Mouse (Mus musculus): Measurements from ENCODE around the gene E130208F15Rik. TPM values are rescaled to one million over a fixed set of nuclear protein-coding genes. Genes with fewer than 3 reads are reported as not detected.

E130208F15Rik gene
- polyA plus RNA-seq, 1 experiment from 2014 or later, result not detected

DNA sequence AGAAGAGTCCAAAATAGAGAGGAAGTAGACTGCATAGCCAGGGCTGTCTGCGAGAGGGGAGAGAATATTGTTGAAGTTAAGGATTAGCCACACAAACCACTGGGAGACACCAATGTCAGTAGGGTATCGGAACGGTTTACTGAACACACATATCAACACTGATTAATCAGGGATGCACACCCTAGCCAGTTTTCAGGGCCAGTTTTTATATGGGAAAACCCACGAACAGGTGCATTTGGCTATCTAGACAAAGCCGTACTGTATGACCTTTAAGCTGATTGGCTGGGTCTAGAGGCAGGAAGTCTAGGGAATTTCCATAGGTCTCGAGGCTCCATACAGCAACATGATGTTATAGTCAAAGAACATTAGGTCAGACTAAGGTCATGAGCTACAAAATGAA lies 1.3 kb downstream of the E130208F15Rik start:
- 18% methylated on average over 6 of the region's 6 CpGs for WGBS
- peak overlapping the region; percentile 82 for H3K4me2 ChIP-seq (replicated peaks; ENCODE audit: low read depth, low read length)
- TF ChIP-seq EP300 (IDR thresholded peaks at IDR 0.05) (no peak), CTCF (IDR thresholded peaks at IDR 0.05) (no peak)
- no peaks in the 10 kb centered on the region for H3K27me3 ChIP-seq (replicated peaks; ENCODE audit: insufficient read depth, low read length)
- no peak for ATAC-seq
- DNase-seq (ENCODE audit: low spot score), result peak; percentile 19
- H3K4me3 ChIP-seq (ENCODE audit: low read depth, low read length), result peak overlapping the region; percentile 63
- H3K9me3 ChIP-seq (ENCODE audit: low read length), result no peaks in the 10 kb centered on the region; the same call in 1 of the 2 replicates
- peak overlapping the region; percentile 69; the same call in 1 of the 2 replicates for H3K27ac ChIP-seq (ENCODE audit: low read length)
- H3K4me1 ChIP-seq (ENCODE audit: insufficient read depth, low read depth, low read length), result no peaks in the 10 kb centered on the region
- no peaks in the 10 kb centered on the region for H3K36me3 ChIP-seq (ENCODE audit: insufficient read depth, low read length)
- peak overlapping the region; percentile 10; the same call in 1 of the 2 replicates for H3K9ac ChIP-seq (replicated peaks; ENCODE audit: low read depth)

DNA sequence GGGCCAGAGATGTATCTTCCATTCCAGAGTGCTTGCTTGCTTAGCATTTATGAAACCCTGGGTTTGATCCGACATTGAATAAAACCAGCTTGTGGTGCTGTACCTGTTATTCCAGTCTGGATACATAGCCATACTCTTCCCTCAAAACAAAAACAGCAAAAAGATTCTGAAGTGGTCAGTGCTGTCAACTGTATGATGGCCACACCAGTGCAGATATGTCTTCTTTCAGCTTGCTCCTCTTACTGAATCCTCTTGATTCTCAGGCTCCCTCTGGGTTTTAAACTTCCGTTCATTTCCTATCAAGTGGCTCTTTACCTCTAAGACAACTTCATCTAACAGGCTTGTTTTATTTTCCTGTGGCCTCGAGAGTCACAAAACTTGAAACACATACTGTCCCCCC lies 2.3 kb downstream of the E130208F15Rik start, which contains the start of gene Sdhaf1:
Sdhaf1 (minus strand) TSS at position 101 of the 400 bp plus-strand sequence.
- Histone ChIP-seq H3K4me3 (ENCODE audit: low read depth, low read length) (peak within 1 kb of the TSS; percentile 63), H3K27ac (ENCODE audit: low read length) (peak within 1 kb of the TSS; percentile 69; the same call in 1 of the 2 replicates), H3K4me1 (ENCODE audit: insufficient read depth, low read depth, low read length) (no peaks in the 10 kb centered on the region), H3K27me3 (replicated peaks; ENCODE audit: insufficient read depth, low read length) (no peaks in the 10 kb centered on the region), H3K4me2 (replicated peaks; ENCODE audit: low read depth, low read length) (peak within 1 kb of the TSS; percentile 82), H3K9ac (replicated peaks; ENCODE audit: low read depth) (peak within 1 kb of the TSS; percentile 10; the same call in 1 of the 2 replicates), H3K9me3 (ENCODE audit: low read length) (no peaks in the 10 kb centered on the region; the same call in 1 of the 2 replicates), H3K36me3 (ENCODE audit: insufficient read depth, low read length) (no peaks in the 10 kb centered on the region)
- DNase-seq (ENCODE audit: low spot score) (no peak), ATAC-seq (no peak)
- WGBS, result 71% methylated on average over 3 of the region's 3 CpGs
- no peak for TF ChIP-seq CTCF (IDR thresholded peaks at IDR 0.05)
- TF ChIP-seq EP300 (IDR thresholded peaks at IDR 0.05), result no peak

DNA sequence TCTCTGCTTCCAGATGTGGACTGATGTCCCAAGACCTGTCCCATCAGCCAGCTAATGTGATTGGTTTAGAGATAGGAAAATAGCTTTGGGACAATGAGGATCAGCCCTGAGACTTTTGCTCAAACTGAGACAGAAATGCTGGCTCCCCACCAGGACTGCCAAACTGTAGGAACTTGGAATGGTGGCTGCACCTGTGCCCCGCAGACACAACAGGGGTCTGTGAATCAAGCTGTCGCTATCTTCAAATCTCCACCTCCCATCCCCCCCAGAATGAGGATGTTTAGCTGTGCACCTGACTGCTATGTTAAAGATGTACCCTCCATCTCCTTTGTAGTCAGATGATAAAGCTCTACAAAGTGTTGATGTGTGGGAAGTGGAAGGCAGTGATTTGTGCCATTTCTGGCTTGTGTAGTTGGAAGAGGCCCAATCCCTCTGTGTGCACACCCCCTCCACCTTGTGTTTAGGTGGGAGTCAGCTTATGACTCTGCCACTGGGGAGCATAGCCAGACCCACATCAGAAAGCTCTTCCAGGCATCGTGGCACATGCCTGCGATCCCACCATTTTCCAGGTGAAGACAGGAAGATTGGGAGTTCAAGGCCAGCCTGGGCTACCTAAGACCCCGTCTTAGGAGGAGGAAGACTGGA lies 2.9 kb downstream of the E130208F15Rik start:
- Histone ChIP-seq H3K9ac (replicated peaks; ENCODE audit: low read depth) (no peak overlapping the region), H3K4me1 (ENCODE audit: insufficient read depth, low read depth, low read length) (no peaks in the 10 kb centered on the region), H3K9me3 (ENCODE audit: low read length) (no peaks in the 10 kb centered on the region; the same call in 1 of the 2 replicates), H3K27ac (ENCODE audit: low read length) (no peak overlapping the region), H3K27me3 (replicated peaks; ENCODE audit: insufficient read depth, low read length) (no peaks in the 10 kb centered on the region), H3K4me2 (replicated peaks; ENCODE audit: low read depth, low read length) (no peak overlapping the region), H3K36me3 (ENCODE audit: insufficient read depth, low read length) (no peaks in the 10 kb centered on the region), H3K4me3 (ENCODE audit: low read depth, low read length) (no peak overlapping the region)
- TF ChIP-seq CTCF (IDR thresholded peaks at IDR 0.05) (no peak), EP300 (IDR thresholded peaks at IDR 0.05) (no peak)
- DNase-seq (ENCODE audit: low spot score) (no peak), ATAC-seq (no peak)
- WGBS, result 89% methylated on average over 5 of the region's 5 CpGs

DNA sequence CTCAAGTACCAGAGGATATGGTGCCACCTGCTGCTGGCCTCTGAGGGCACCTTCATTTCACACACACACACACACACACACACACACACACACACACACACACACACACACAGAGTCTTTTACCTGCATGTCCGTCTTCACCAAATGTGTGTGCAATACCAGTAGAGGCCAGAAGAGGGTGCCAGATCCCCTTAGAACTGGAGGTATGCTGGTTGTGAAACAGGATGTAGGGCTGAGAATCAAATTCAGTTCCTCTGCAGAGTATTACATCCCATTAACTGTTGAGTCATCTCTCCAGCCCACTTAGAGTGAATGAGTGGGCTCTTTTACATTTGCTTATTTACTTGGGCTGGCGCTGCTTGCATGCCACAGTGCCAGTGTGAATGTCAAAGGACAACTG lies 3.8 kb downstream of the E130208F15Rik start:
- 51% methylated on average over 2 of the region's 2 CpGs for WGBS
- no peak for ATAC-seq
- Histone ChIP-seq H3K4me2 (replicated peaks; ENCODE audit: low read depth, low read length) (no peak overlapping the region), H3K9me3 (ENCODE audit: low read length) (no peaks in the 10 kb centered on the region; the same call in 1 of the 2 replicates), H3K27ac (ENCODE audit: low read length) (no peak overlapping the region), H3K27me3 (replicated peaks; ENCODE audit: insufficient read depth, low read length) (no peaks in the 10 kb centered on the region), H3K4me3 (ENCODE audit: low read depth, low read length) (no peak overlapping the region), H3K9ac (replicated peaks; ENCODE audit: low read depth) (no peak overlapping the region), H3K36me3 (ENCODE audit: insufficient read depth, low read length) (no peaks in the 10 kb centered on the region), H3K4me1 (ENCODE audit: insufficient read depth, low read depth, low read length) (no peaks in the 10 kb centered on the region)
- DNase-seq (ENCODE audit: low spot score), result peak; percentile 58
- TF ChIP-seq CTCF (IDR thresholded peaks at IDR 0.05), result peak; percentile 76
- no peak for TF ChIP-seq EP300 (IDR thresholded peaks at IDR 0.05)

DNA sequence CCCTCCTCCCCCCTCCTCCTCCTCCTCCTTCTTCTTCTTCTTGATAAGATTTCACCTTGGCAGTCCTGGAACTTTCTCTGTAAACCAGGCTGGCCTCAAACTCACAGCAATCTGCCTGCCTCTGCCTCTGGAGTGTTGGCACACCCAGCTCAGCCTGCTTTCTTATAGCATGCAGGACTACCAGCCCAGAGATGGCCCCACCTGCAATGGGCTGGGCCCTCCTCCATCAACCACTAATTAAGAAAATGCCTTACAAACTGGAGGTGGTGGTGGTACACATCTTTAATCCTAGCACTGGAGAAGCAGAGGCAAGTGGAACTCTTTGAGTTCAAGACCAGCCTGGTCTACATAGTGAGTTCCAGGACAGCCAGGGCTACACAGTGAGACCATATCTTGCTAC lies 4.9 kb downstream of the E130208F15Rik start:
- Histone ChIP-seq H3K9me3 (ENCODE audit: low read length) (no peaks in the 10 kb centered on the region; the same call in 1 of the 2 replicates), H3K36me3 (ENCODE audit: insufficient read depth, low read length) (no peaks in the 10 kb centered on the region), H3K4me1 (ENCODE audit: insufficient read depth, low read depth, low read length) (no peaks in the 10 kb centered on the region), H3K27me3 (replicated peaks; ENCODE audit: insufficient read depth, low read length) (no peaks in the 10 kb centered on the region), H3K4me2 (replicated peaks; ENCODE audit: low read depth, low read length) (no peak overlapping the region), H3K9ac (replicated peaks; ENCODE audit: low read depth) (no peak overlapping the region), H3K27ac (ENCODE audit: low read length) (no peak overlapping the region), H3K4me3 (ENCODE audit: low read depth, low read length) (no peak overlapping the region)
- TF ChIP-seq EP300 (IDR thresholded peaks at IDR 0.05) (no peak), CTCF (IDR thresholded peaks at IDR 0.05) (no peak)
- ATAC-seq (no peak), DNase-seq (ENCODE audit: low spot score) (no peak)

DNA sequence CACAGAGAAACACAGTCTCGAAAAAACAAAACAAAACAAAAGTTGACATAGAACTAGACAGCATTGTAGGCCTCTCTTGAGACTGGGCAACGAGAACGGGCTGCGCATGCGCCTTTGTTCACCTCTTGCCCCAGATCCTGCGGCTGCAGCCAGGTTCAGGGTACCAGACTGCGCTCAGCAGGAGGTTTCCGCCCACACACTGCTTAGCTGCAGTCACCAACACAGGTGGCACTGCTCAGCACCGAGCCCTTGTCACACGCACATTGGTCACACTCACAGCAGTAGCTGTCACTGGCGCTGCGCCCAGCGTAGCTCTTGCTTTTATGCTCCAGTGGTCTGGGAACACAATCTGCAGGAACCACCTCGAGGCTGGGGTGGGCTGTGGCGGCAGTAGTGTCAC lies 5.6 kb downstream of the E130208F15Rik start:
- H3K4me3 ChIP-seq (ENCODE audit: low read depth, low read length), result no peak overlapping the region
- no peaks in the 10 kb centered on the region for H3K27me3 ChIP-seq (replicated peaks; ENCODE audit: insufficient read depth, low read length)
- TF ChIP-seq CTCF (IDR thresholded peaks at IDR 0.05) (no peak), EP300 (IDR thresholded peaks at IDR 0.05) (no peak)
- peak; percentile 47 for ATAC-seq
- 38% methylated on average over 15 of the region's 15 CpGs for WGBS
- no peaks in the 10 kb centered on the region; the same call in 1 of the 2 replicates for H3K4me1 ChIP-seq (ENCODE audit: insufficient read depth, low read depth, low read length)
- no peaks in the 10 kb centered on the region for H3K36me3 ChIP-seq (ENCODE audit: insufficient read depth, low read length)
- peak overlapping the region; percentile 68; the same call in 1 of the 2 replicates for H3K27ac ChIP-seq (ENCODE audit: low read length)
- H3K9me3 ChIP-seq (ENCODE audit: low read length), result no peaks in the 10 kb centered on the region; the same call in 1 of the 2 replicates
- no peak overlapping the region for H3K4me2 ChIP-seq (replicated peaks; ENCODE audit: low read depth, low read length)
- DNase-seq (ENCODE audit: low spot score), result peak; percentile 75
- H3K9ac ChIP-seq (replicated peaks; ENCODE audit: low read depth), result no peak overlapping the region

Measured in lung, postnatal 0 days (tissue).